Mouse (Mus musculus): Measurements from ENCODE around the gene Ogdh. TPM values are rescaled to one million over a fixed set of nuclear protein-coding genes. Genes with fewer than 3 reads are reported as not detected.

The Ogdh gene
- polyA plus RNA-seq, 1 experiment from 2014 or later: 123 TPM

DNA sequence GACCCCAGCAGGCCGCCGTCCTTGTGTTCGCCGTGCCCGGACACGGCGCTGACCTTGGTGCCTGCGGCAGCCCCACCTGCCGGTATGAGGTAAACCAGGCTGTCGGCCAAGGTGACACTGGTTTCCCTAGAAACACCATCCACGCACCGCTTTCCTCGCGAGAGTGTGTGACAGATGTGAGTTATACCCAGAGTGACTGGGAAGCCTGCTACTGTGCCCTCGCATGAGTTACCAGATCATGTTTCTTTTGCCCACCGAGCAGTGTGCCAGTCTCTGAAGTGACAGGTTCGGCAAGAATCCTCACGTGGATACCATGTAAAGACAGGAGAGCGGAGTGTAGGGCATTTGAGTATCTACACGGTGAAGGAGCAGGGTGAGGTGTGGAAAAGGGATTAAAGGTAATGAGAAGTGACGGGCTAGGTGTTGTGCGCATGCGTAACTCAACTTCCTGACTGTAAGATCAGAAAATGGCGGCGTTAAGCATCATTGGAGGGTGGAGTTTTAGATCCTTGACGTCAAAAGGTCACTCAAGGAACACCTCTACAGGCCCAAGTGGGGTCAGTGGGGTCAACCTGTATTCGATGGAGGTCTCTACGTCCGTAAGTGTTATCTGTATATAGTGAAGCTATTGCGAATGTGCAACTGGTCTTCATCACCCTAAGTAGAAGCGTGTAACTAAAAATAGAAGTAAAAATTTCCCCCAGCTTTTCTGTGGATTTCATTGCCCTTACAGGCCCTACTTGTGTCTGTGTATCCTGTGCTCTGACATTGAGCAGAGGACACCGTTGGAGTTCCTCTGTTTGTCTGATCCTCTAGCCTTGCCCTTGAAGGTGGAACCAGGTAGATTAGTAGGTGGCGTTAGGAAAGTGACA lies 919 bp downstream of the Ogdh start:
- WGBS: 18% methylated on average over 33 of the region's 33 CpGs
- peak; percentile 64 for ATAC-seq (ENCODE audit: low FRiP score)
- Histone ChIP-seq H3K9ac (peak overlapping the region; percentile 77), H3K9me3 (ENCODE audit: control insufficient read depth, low read length) (no peaks in the 10 kb centered on the region), H3K4me1 (replicated peaks; ENCODE audit: control insufficient read depth, insufficient read depth, low read length) (peaks cover 11% of the 10 kb centered on the region), H3K36me3 (replicated peaks; ENCODE audit: control insufficient read depth, insufficient read depth) (peaks cover 6% of the 10 kb centered on the region), H3K27me3 (ENCODE audit: control insufficient read depth, insufficient read depth, low read length) (no peaks in the 10 kb centered on the region), H3K4me3 (replicated peaks; ENCODE audit: low read length) (peak overlapping the region; percentile 87), H3K27ac (peak overlapping the region; percentile 92), H3K4me2 (replicated peaks) (peak overlapping the region; percentile 79)
- DNase-seq (ENCODE audit: low spot score): peak; percentile 78

DNA sequence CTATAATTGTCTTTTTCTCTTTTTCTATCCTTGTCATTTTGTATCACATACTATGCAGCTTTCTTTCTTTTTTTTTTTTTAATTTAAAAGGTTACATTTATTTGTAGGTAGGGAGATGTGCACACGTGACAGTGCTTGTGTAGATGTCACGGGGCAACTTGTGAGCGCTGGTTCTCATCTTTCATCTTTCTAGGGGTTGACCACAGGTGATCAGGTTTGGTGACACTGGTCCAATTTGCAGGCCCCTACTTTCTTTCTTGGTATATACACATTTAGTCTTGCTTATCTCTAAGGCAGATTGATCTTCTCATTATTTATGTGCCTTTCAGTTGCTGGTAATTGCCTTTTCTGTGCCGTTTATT lies 1.5 kb downstream of the Ogdh start:
- Histone ChIP-seq H3K9me3 (ENCODE audit: control insufficient read depth, low read length) (no peaks in the 10 kb centered on the region), H3K27me3 (ENCODE audit: control insufficient read depth, insufficient read depth, low read length) (no peaks in the 10 kb centered on the region), H3K9ac (peak overlapping the region; percentile 77; the same call in 1 of the 2 replicates), H3K36me3 (replicated peaks; ENCODE audit: control insufficient read depth, insufficient read depth) (peaks cover 12% of the 10 kb centered on the region), H3K4me2 (replicated peaks) (peak overlapping the region; percentile 79), H3K4me1 (replicated peaks; ENCODE audit: control insufficient read depth, insufficient read depth, low read length) (peaks cover 11% of the 10 kb centered on the region), H3K27ac (peak overlapping the region; percentile 92), H3K4me3 (replicated peaks; ENCODE audit: low read length) (peak overlapping the region; percentile 87; the same call in 1 of the 2 replicates)
- ATAC-seq (ENCODE audit: low FRiP score) (no peak), DNase-seq (ENCODE audit: low spot score) (no peak)
- whole genome bisulfite sequencing: 98% methylated on average over 4 of the region's 4 CpGs

- Histone ChIP-seq H3K36me3 (replicated peaks; ENCODE audit: control insufficient read depth, insufficient read depth) (peaks cover 18% of the 10 kb centered on the region), H3K9ac (no peak overlapping the region), H3K4me1 (replicated peaks; ENCODE audit: control insufficient read depth, insufficient read depth, low read length) (peaks cover 11% of the 10 kb centered on the region), H3K4me2 (replicated peaks) (no peak overlapping the region), H3K27me3 (ENCODE audit: control insufficient read depth, insufficient read depth, low read length) (no peaks in the 10 kb centered on the region), H3K4me3 (replicated peaks; ENCODE audit: low read length) (no peak overlapping the region), H3K9me3 (ENCODE audit: control insufficient read depth, low read length) (no peaks in the 10 kb centered on the region), H3K27ac (no peak overlapping the region)
- DNase-seq (ENCODE audit: low spot score): no peak
- 95% methylated on average over 2 of the region's 2 CpGs for WGBS
- ATAC-seq (ENCODE audit: low FRiP score): no peak
These were observed 2.2 kb downstream of the Ogdh start for GRCm38 (mm10) chr11:6293601-6294000.

DNA sequence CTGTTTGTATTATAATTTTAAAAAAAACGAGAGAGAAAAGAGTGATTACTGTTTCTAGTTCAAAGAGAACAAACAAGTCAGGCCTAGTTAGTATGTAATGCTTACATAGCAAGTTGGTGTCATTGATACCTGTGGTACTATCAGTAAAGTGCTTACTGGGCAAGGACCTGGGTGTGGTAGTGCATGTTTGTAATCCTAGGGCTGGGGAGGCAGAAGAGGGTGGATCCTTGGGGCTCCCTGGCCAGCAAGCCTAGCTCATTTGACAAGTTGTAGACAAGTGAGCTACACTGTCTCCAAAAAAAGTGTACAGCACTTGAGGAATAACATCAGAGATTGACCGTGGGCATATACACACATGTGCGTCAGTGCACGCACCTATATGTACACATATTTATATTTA lies 3.2 kb downstream of the Ogdh start:
- H3K27me3 ChIP-seq (ENCODE audit: control insufficient read depth, insufficient read depth, low read length): no peaks in the 10 kb centered on the region
- no peak overlapping the region for H3K9ac ChIP-seq
- 96% methylated on average over 4 of the region's 4 CpGs for WGBS
- peaks cover 24% of the 10 kb centered on the region for H3K36me3 ChIP-seq (replicated peaks; ENCODE audit: control insufficient read depth, insufficient read depth)
- DNase-seq (ENCODE audit: low spot score): no peak
- no peak overlapping the region for H3K4me2 ChIP-seq (replicated peaks)
- no peak overlapping the region for H3K27ac ChIP-seq
- peaks cover 11% of the 10 kb centered on the region for H3K4me1 ChIP-seq (replicated peaks; ENCODE audit: control insufficient read depth, insufficient read depth, low read length)
- no peak overlapping the region for H3K4me3 ChIP-seq (replicated peaks; ENCODE audit: low read length)
- H3K9me3 ChIP-seq (ENCODE audit: control insufficient read depth, low read length): no peaks in the 10 kb centered on the region
- ATAC-seq (ENCODE audit: low FRiP score): no peak

DNA sequence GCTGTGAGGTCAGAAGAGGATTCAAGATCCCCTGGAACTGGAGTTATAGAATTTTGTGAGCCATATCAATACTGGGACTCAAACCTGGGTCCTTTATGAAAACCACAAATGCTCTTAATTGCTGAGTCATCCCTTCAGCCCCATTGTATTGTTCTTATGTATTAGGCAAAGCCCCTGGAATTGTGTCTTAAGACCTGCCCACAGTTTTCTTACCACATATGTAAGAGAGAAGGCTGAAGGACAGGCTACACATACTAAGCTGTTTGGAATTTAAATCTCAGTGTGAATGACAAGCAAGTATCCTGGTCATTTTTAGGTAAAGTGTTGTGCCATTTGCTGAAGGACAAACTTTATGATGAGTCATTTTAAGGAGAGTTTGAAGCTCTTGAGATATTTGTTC lies 4.6 kb downstream of the Ogdh start:
- Histone ChIP-seq H3K36me3 (replicated peaks; ENCODE audit: control insufficient read depth, insufficient read depth) (peaks cover 30% of the 10 kb centered on the region), H3K4me3 (replicated peaks; ENCODE audit: low read length) (no peak overlapping the region), H3K4me1 (replicated peaks; ENCODE audit: control insufficient read depth, insufficient read depth, low read length) (peaks cover 11% of the 10 kb centered on the region), H3K27ac (no peak overlapping the region), H3K9me3 (ENCODE audit: control insufficient read depth, low read length) (no peaks in the 10 kb centered on the region), H3K4me2 (replicated peaks) (no peak overlapping the region), H3K27me3 (ENCODE audit: control insufficient read depth, insufficient read depth, low read length) (no peaks in the 10 kb centered on the region), H3K9ac (no peak overlapping the region)
- ATAC-seq (ENCODE audit: low FRiP score): no peak
- no peak for DNase-seq (ENCODE audit: low spot score)

DNA sequence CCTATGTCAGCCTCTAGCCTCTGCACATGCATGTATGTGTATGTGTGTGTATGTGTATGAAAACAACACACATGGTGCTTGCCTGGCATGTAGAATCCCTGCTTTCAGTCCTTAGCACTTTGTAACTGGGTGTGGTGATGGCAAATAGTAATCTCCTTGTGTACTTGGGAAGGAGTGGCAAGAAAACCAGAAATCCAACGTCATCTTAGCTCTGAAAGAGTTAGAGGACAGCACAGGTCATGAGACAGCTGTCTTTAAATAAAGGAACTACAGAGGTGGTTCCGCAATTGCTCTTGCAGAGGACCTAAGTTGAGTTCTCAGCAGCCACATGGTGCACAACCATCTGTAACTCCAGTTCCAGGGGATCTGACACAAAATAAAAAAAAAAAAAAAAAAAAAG lies 8.0 kb downstream of the Ogdh start:
- no peak overlapping the region for H3K4me3 ChIP-seq (replicated peaks; ENCODE audit: low read length)
- peaks cover 46% of the 10 kb centered on the region for H3K36me3 ChIP-seq (replicated peaks; ENCODE audit: control insufficient read depth, insufficient read depth)
- ATAC-seq (ENCODE audit: low FRiP score) (no peak), DNase-seq (ENCODE audit: low spot score) (no peak)
- H3K9me3 ChIP-seq (ENCODE audit: control insufficient read depth, low read length): no peaks in the 10 kb centered on the region
- 88% methylated on average over 2 of the region's 2 CpGs for WGBS
- H3K27me3 ChIP-seq (ENCODE audit: control insufficient read depth, insufficient read depth, low read length): no peaks in the 10 kb centered on the region
- no peaks in the 10 kb centered on the region for H3K4me1 ChIP-seq (replicated peaks; ENCODE audit: control insufficient read depth, insufficient read depth, low read length)
- H3K9ac ChIP-seq: no peak overlapping the region
- H3K4me2 ChIP-seq (replicated peaks): no peak overlapping the region
- H3K27ac ChIP-seq: no peak overlapping the region

DNA sequence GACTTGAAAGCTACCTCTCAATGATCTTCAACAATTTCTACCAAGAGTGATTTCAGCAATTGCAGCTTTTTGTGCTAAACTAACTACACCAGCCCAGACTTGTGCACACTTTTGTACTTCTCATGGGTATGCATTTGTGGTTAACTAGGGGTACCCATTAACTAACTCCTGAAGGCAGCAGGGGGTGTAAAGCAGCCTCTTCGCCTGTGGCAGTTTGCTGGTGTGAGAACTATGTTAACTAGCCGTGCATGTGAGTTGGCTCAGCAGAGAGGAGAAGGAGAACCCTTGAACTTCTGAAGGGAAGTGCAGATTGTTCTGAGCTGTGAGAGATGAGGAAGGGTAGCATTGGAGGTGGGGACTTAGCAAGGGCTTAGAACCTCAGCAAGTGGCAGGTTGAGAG lies 11.4 kb downstream of the Ogdh start:
- H3K36me3 ChIP-seq (replicated peaks; ENCODE audit: control insufficient read depth, insufficient read depth): peaks cover 53% of the 10 kb centered on the region
- 88% methylated on average over 2 of the region's 2 CpGs for WGBS

GRCm38 (mm10) chr11:6305943-6306430 lies 14.6 kb downstream of the Ogdh start:
- H3K27me3 ChIP-seq (ENCODE audit: control insufficient read depth, insufficient read depth, low read length): no peaks in the 10 kb centered on the region
- H3K9me3 ChIP-seq (ENCODE audit: control insufficient read depth, low read length): no peaks in the 10 kb centered on the region
- no peak overlapping the region for H3K4me3 ChIP-seq (replicated peaks; ENCODE audit: low read length)
- H3K4me2 ChIP-seq (replicated peaks): no peak overlapping the region
- no peak for ATAC-seq (ENCODE audit: low FRiP score)
- DNase-seq (ENCODE audit: low spot score): no peak
- no peak overlapping the region for H3K9ac ChIP-seq
- no peaks in the 10 kb centered on the region for H3K4me1 ChIP-seq (replicated peaks; ENCODE audit: control insufficient read depth, insufficient read depth, low read length)
- no peak overlapping the region for H3K27ac ChIP-seq
- WGBS: 93% methylated on average over 1 of the region's 1 CpGs
- peaks cover 47% of the 10 kb centered on the region for H3K36me3 ChIP-seq (replicated peaks; ENCODE audit: control insufficient read depth, insufficient read depth)

More for the DNA sequence above, 11.4 kb downstream of the Ogdh start:
- H3K27me3 ChIP-seq (ENCODE audit: control insufficient read depth, insufficient read depth, low read length): no peaks in the 10 kb centered on the region
- no peak overlapping the region for H3K4me3 ChIP-seq (replicated peaks; ENCODE audit: low read length)
- H3K4me2 ChIP-seq (replicated peaks): no peak overlapping the region
- H3K9ac ChIP-seq: no peak overlapping the region
- ATAC-seq (ENCODE audit: low FRiP score): no peak
- H3K27ac ChIP-seq: no peak overlapping the region
- no peak for DNase-seq (ENCODE audit: low spot score)
- no peaks in the 10 kb centered on the region for H3K9me3 ChIP-seq (ENCODE audit: control insufficient read depth, low read length)
- H3K4me1 ChIP-seq (replicated peaks; ENCODE audit: control insufficient read depth, insufficient read depth, low read length): no peaks in the 10 kb centered on the region

GRCm38 (mm10) chr11:6308181-6308580 lies 16.7 kb downstream of the Ogdh start:
- ATAC-seq (ENCODE audit: low FRiP score) (no peak), DNase-seq (ENCODE audit: low spot score) (no peak)
- H3K4me2 ChIP-seq (replicated peaks): no peak overlapping the region
- H3K4me1 ChIP-seq (replicated peaks; ENCODE audit: control insufficient read depth, insufficient read depth, low read length): no peaks in the 10 kb centered on the region
- peaks cover 33% of the 10 kb centered on the region; the same call in 1 of the 2 replicates for H3K36me3 ChIP-seq (replicated peaks; ENCODE audit: control insufficient read depth, insufficient read depth)
- H3K9ac ChIP-seq: no peak overlapping the region
- WGBS: 97% methylated on average over 4 of the region's 4 CpGs
- no peak overlapping the region for H3K4me3 ChIP-seq (replicated peaks; ENCODE audit: low read length)
- no peaks in the 10 kb centered on the region for H3K27me3 ChIP-seq (ENCODE audit: control insufficient read depth, insufficient read depth, low read length)
- no peak overlapping the region for H3K27ac ChIP-seq
- H3K9me3 ChIP-seq (ENCODE audit: control insufficient read depth, low read length): no peaks in the 10 kb centered on the region

Data from hindbrain, embryonic 14.5 days (tissue).